Mouse (Mus musculus): ENCODE data around the gene Gm45208.

The Gm45208 gene

GRCm38 (mm10) chrX:7772766-7773165, 50.7 kb downstream of the Gm45208 start:
- 27% methylated on average over 2 of the region's 2 CpGs for WGBS

- 73% methylated on average over 9 of the region's 9 CpGs for WGBS
These were observed 53.6 kb downstream of the Gm45208 start for GRCm38 (mm10) chrX:7775501-7776205.

DNA sequence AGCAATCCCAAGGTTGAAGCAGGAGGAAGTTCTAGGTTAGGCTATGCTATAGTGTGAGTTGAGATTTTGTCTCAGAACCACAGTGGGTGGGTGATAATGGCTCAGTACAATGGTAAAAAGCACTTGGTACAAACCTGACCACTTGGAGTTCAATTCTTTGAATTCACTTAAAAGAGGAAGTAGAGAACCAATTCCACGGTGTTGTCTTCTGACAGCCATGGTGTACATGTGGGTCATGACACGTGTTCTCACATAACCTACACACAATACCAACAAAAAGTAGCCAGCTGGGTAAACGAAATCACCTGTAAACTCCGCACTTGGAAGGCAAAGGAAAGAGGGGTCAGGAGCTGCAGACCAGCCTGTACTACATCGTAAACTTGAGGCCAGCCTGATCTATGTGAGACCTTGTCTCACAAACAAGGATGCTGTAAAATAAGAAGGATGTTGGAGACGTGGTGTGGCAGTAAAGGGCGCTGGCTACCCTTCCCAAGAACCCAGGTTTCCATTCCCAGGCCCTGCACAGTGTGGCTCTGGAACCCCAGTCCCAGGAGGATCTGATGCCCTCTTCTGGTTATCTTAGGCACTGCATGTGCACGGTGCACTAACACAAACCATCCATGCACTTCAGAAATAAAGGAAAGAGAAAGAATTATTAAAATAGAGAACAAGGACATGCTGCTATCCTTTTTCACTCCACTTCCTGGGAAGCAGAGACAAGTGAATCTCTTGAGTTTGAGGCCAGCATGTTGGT, 54.5 kb downstream of the Gm45208 start:
- WGBS, result 46% methylated on average over 8 of the region's 8 CpGs

GRCm38 (mm10) chrX:7778450-7779244, 56.6 kb downstream of the Gm45208 start:
- 79% methylated on average over 7 of the region's 7 CpGs for WGBS

GRCm38 (mm10) chrX:7779294-7779693, 57.2 kb downstream of the Gm45208 start:
- WGBS, result 28% methylated on average over 3 of the region's 3 CpGs

Measured in cerebral cortex, adult 2 months (tissue).